Mouse (Mus musculus): ENCODE measurements around the gene Gm21970.

DNA sequence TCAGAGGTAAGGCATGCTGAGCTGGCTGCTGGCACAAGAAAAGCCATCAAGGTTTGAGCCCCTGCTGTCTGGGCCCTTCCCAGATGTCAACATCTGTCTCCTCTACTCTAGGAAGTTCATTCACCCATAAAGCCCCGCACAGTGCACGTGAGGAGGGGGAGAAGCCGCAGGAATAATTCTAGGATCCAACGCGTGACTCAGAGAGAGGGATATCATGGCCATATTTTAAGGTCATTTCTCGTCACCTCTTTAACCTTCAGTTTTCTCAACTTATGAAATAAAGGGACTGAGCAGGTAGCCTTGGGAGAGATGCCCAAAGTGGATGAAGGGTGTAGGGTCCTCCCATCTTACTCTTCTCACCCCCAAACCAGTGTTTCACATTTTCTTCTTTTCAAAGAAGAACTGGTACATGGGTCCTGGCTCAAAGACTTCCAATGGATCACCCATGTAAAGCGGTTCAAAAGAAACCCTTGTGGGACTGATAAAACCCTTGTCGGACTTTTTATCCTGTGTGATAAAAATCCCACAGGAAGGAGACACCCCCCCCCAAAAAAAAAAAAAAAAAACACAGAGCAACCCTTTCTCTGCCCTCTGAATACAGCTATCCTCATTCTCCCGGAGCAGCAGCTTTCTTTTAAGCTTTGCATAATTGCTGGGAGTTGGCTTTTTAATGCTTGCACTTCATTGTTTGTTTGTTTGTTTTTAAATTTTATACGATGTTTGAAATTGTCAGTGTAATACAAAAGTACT, 13.5 kb downstream of the Gm21970 start:
- TF ChIP-seq TAL1 (conservative IDR thresholded peaks at IDR 0.05; ENCODE audit: low read depth, low read length) (no peak), CTCF (IDR thresholded peaks at IDR 0.05; ENCODE audit: low read depth, low read length) (no peak)

Data from G1E (cell line).